Mouse (Mus musculus) CH12.LX (cell line): Measurements from ENCODE around the gene Ctcf. TPM values are rescaled to one million over a fixed set of nuclear protein-coding genes. Genes with fewer than 3 reads are reported as not detected.

ENCODE experiments used
- DNase-seq: peaks from one replicate; pipeline ENCODE4 v3.0.0-alpha.2; 2013; ENCODE audit errors: extremely low read depth
- H3K27ac ChIP-seq: 2 replicates; pipeline ENCODE4 v1.5.1; 2012; ENCODE audit warnings: low read depth, mild to moderate bottlenecking, control low read depth, moderate library complexity; ENCODE audit not compliant: insufficient read depth
- H3K27me3 ChIP-seq: replicated peaks from 2 replicates; pipeline ENCODE3; 2012; ENCODE audit warnings: inconsistent platforms
- H3K36me3 ChIP-seq, 2 experiments: replicated peaks in 1 of 2; 2 replicates each; pipeline versions ENCODE3 to v1.6.1; 2012; ENCODE audit warnings: inconsistent platforms in 1 of 2, low read length in 1 of 2, mild to moderate bottlenecking in 1 of 2, mixed read lengths in 1 of 2, moderate library complexity in 1 of 2; ENCODE audit not compliant: control insufficient read depth in 1 of 2, insufficient read depth in 1 of 2
- H3K4me1 ChIP-seq, 2 experiments: 2 replicates each; pipeline ENCODE4 v1.6.1; 2012; ENCODE audit warnings: inconsistent platforms in 1 of 2, moderate library complexity in 1 of 2; ENCODE audit not compliant: insufficient read depth in 2 of 2, control insufficient read depth in 1 of 2
- H3K4me2 ChIP-seq: 2 replicates; pipeline ENCODE4 v1.6.1; 2012; ENCODE audit warnings: low read depth, mild to moderate bottlenecking, control low read depth; ENCODE audit not compliant: poor library complexity, insufficient read depth, severe bottlenecking
- H3K4me3 ChIP-seq, 3 experiments: fragments of 150-350 bp in 1 of 3; sonication (generic) in 1 of 3; replicated peaks in 1 of 3; 2 replicates each; pipeline versions ENCODE3 to v1.5.1; 2011 to 2012; ENCODE audit warnings: low read depth in 2 of 3, low read length in 2 of 3, mild to moderate bottlenecking in 2 of 3, moderate library complexity in 2 of 3, control low read depth in 1 of 3, improper control_type of control experiment in 1 of 3, inconsistent platforms in 1 of 3, mixed read lengths in 1 of 3; ENCODE audit not compliant: poor library complexity in 1 of 3
- H3K79me2 ChIP-seq: replicated peaks from 2 replicates; pipeline ENCODE4 v1.6.1; 2012; ENCODE audit warnings: mild to moderate bottlenecking, moderate library complexity; ENCODE audit not compliant: control insufficient read depth, poor library complexity, insufficient read depth, severe bottlenecking; ENCODE audit errors: extremely low read depth
- H3K9ac ChIP-seq: 2 replicates; pipeline ENCODE4 v1.6.1; 2012; ENCODE audit warnings: low read depth, mild to moderate bottlenecking, control low read depth, moderate library complexity; ENCODE audit not compliant: insufficient read depth
- H3K9me3 ChIP-seq: replicated peaks from 2 replicates; pipeline ENCODE3; 2012; ENCODE audit warnings: low read length, inconsistent platforms, mixed read lengths
- BHLHE40 ChIP-seq: IDR thresholded peaks from 2 replicates; pipeline ENCODE4 v1.6.1; 2011; ENCODE audit warnings: mild to moderate bottlenecking, low read depth, low read length, improper control_type of control experiment
- CHD1 ChIP-seq: IDR thresholded peaks from 2 replicates; pipeline ENCODE4 v1.6.1; 2012; ENCODE audit warnings: low read depth, low read length, improper control_type of control experiment, inconsistent platforms
- CHD2 ChIP-seq: IDR thresholded peaks from 2 replicates; pipeline ENCODE4 v1.6.1; 2011; ENCODE audit warnings: low read length, improper control_type of control experiment
- HCFC1 ChIP-seq: IDR thresholded peaks from 2 replicates; pipeline ENCODE4 v1.6.1; 2012; ENCODE audit warnings: low read depth, mild to moderate bottlenecking, inconsistent platforms, low read length, improper control_type of control experiment
- IRF4 ChIP-seq: IDR thresholded peaks from 2 replicates; pipeline ENCODE4 v1.6.1; 2014; ENCODE audit warnings: low read depth, mild to moderate bottlenecking, inconsistent platforms, low read length, improper control_type of control experiment
- MAFK ChIP-seq: IDR thresholded peaks from 2 replicates; pipeline ENCODE4 v1.6.1; 2011; ENCODE audit warnings: low read length, improper control_type of control experiment; ENCODE audit not compliant: insufficient replicate concordance
- MAX ChIP-seq: IDR thresholded peaks from 2 replicates; pipeline ENCODE4 v1.6.1; 2011; ENCODE audit warnings: low read length, improper control_type of control experiment
- MAZ ChIP-seq: IDR thresholded peaks from 2 replicates; pipeline ENCODE4 v1.6.1; 2012; ENCODE audit warnings: low read depth, mild to moderate bottlenecking, inconsistent platforms, low read length, improper control_type of control experiment, moderate library complexity
- MXI1 ChIP-seq: IDR thresholded peaks from 2 replicates; pipeline ENCODE4 v1.6.1; 2011; ENCODE audit warnings: mild to moderate bottlenecking, low read depth, low read length, improper control_type of control experiment
- MYC ChIP-seq: IDR thresholded peaks from 2 replicates; pipeline ENCODE4 v1.6.1; 2011; ENCODE audit warnings: low read depth, mild to moderate bottlenecking, improper control_type of control experiment, low read length
- PAX5 ChIP-seq: IDR thresholded peaks from 2 replicates; pipeline ENCODE4 v1.6.1; 2012; ENCODE audit warnings: low read length, inconsistent platforms, mixed read lengths
- POLR2A ChIP-seq: IDR thresholded peaks from 2 replicates; pipeline ENCODE4 v1.6.1; 2011; ENCODE audit warnings: low read depth, mild to moderate bottlenecking, improper control_type of control experiment, low read length
- POLR2AphosphoS2 ChIP-seq: IDR thresholded peaks from 2 replicates; pipeline ENCODE4 v1.6.1; 2011; ENCODE audit warnings: low read depth, low read length, improper control_type of control experiment
- RCOR1 ChIP-seq: conservative IDR thresholded peaks from 2 replicates; pipeline ENCODE4 v1.6.1; 2012; ENCODE audit warnings: low read depth, mild to moderate bottlenecking, inconsistent platforms, low read length, improper control_type of control experiment
- SMC3 ChIP-seq: IDR thresholded peaks from 2 replicates; pipeline ENCODE4 v1.6.1; 2011; ENCODE audit warnings: low read depth, low read length, improper control_type of control experiment
- USF1 ChIP-seq: IDR thresholded peaks from 2 replicates; pipeline ENCODE4 v1.6.1; 2014; ENCODE audit warnings: low read depth, mild to moderate bottlenecking, inconsistent platforms, low read length, improper control_type of control experiment
- ZKSCAN1 ChIP-seq: IDR thresholded peaks from 2 replicates; pipeline ENCODE4 v1.6.1; 2012; ENCODE audit warnings: low read depth, inconsistent platforms, low read length, improper control_type of control experiment, borderline replicate concordance
- dilution Hi-C: fragments of 300-500 bp; cut with MboI; formaldehyde crosslinking; loops from 2 replicates; pipeline ENCODE4 v1.14.3; 2020; ENCODE audit warnings: low sequenced_read_pairs; ENCODE audit not compliant: extremely low pct_unique_long_range_greater_than_20kb, extremely low pct_ligation_motif_present
- in situ Hi-C: fragments of 300-500 bp; cut with MboI; formaldehyde crosslinking; loops from 3 replicates; pipeline ENCODE4 v1.14.3; 2019; ENCODE audit warnings: low sequenced_read_pairs, low pct_ligation_motif_present, low pct_unique_long_range_greater_than_20kb, mixed read lengths
- polyA plus RNA-seq: library from polyadenylated mRNA; unstranded; fragments of >175 nt; gene quantifications from 2 replicates; pipeline ENCODE4 v1.2.1, GENCODE M21; 2012; ENCODE audit warnings: low read depth; ENCODE audit not compliant: insufficient read length
- total RNA-seq, 2 experiments: library from RNA; depleted of rRNA; stranded (reverse); fragments of 300-350 nt in 1 of 2; fragments of >200 nt in 1 of 2; gene quantifications; 2 replicates each; pipeline ENCODE4 v1.2.3; 2012 to 2014

Gene Ctcf
- total and polyA plus RNA-seq, 3 experiments = 42.3 to 97.9 (median 52.4) TPM

DNA sequence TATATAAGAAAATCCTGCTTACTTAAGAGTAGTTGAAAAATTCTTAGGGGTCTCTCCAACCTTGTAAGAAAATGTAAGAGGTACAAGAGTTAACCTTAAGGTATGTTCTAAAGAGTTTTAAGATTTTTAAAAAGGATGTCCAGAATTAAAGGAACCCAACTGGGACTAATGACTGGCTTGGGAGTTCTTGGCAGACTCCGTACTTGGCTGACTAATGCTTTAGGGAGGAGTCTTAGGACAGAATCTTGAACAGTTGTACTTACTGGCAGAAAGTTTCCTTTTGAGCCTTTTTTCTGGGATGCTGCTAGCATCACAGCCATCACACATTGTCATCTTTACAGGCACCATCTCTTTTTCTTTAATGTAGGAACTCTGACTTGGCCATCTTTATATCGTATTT, 4.1 kb downstream of the Ctcf start:
- peaks cover 67% of the 10 kb centered on the region for H3K79me2 ChIP-seq
- no peak for TF ChIP-seq IRF4
- TF ChIP-seq USF1 = no peak
- TF ChIP-seq MYC = no peak
- TF ChIP-seq MAZ = no peak
- TF ChIP-seq BHLHE40 = no peak
- no peak for TF ChIP-seq POLR2A
- TF ChIP-seq MAFK = no peak
- no peak for TF ChIP-seq CHD2
- no peak for TF ChIP-seq SMC3
- TF ChIP-seq RCOR1 = no peak
- no peak for TF ChIP-seq ZKSCAN1
- TF ChIP-seq MXI1 = no peak
- no peak for TF ChIP-seq PAX5
- no peak for TF ChIP-seq HCFC1
- no peak for TF ChIP-seq CHD1
- TF ChIP-seq POLR2AphosphoS2 = no peak
- no peak for TF ChIP-seq MAX
- TF ChIP-seq, all 38 proteins: peak for 0
- Histone ChIP-seq H3K9me3 (no peaks in the 10 kb centered on the region), H3K4me2 (no peak overlapping the region), H3K9ac (peak overlapping the region; percentile 24; the same call in 1 of the 2 replicates), H3K4me3 (no peak overlapping the region), H3K27ac (no peak overlapping the region), H3K36me3 (peaks cover 7 to 26% of the 10 kb centered on the region in 2 experiments), H3K4me1 (peaks cover 0 to 44% of the 10 kb centered on the region in 2 experiments; a peak in 3 of 4 replicates), H3K27me3 (no peaks in the 10 kb centered on the region)
- no peak for DNase-seq
- in situ Hi-C loops = no loop called here
- dilution Hi-C loops = no loop called here

DNA sequence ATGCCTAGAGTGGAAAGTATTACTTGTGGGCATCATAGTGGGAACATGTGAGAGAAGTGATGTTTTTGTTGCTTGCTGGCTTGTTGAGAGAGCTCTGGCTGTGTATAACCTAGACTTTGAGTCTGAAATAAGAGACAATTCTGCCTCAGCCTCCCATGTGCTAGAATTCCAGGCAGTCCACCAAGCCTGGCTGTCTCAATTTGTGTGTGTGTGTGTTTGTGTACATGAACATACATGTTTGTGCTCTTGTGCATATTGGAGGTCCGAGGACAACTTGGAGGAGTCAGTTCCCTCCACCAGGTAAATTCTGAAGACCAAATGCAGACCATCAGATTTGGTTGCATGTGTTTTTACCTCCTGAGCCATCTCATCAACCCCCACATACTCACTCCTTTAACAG, 8.8 kb downstream of the Ctcf start:
- dilution Hi-C loops = no loop called here
- DNase-seq = no peak
- H3K4me1 ChIP-seq = peaks cover 0 to 25% of the 10 kb centered on the region in 2 experiments; a peak in 1 of 4 replicates
- peaks cover 21 to 55% of the 10 kb centered on the region in 2 experiments for H3K36me3 ChIP-seq
- no peak for TF ChIP-seq MYC
- TF ChIP-seq, all 38 proteins: peak for 0
- Histone ChIP-seq H3K79me2 (peaks cover 62% of the 10 kb centered on the region), H3K4me2 (no peak overlapping the region), H3K4me3 (no peak overlapping the region), H3K27me3 (no peaks in the 10 kb centered on the region), H3K9me3 (no peaks in the 10 kb centered on the region), H3K9ac (no peak overlapping the region), H3K27ac (no peak overlapping the region)
- in situ Hi-C loops = no loop called here
